Mouse (Mus musculus) lung, embryonic 15.5 days (tissue): ENCODE measurements around the gene Chrm2. TPM values are rescaled to one million over a fixed set of nuclear protein-coding genes. Genes with fewer than 3 reads are reported as not detected.

Experiments
- ATAC-seq: fragments of 200-750 bp; cut with Nextera tagmentation; 2 replicates; pipeline ENCODE4 v1.8.0; 2017; ENCODE audit warnings: moderate number of reproducible peaks, borderline replicate concordance; ENCODE audit not compliant: low FRiP score, low TSS enrichment; ENCODE audit errors: extremely low read depth
- H3K27ac ChIP-seq: fragments of 300-500 bp; sonication (generic); 2 replicates; pipeline ENCODE4 v1.5.1; 2015; ENCODE audit warnings: moderate library complexity, mild to moderate bottlenecking, inconsistent platforms
- H3K27me3 ChIP-seq: fragments of 300-500 bp; sonication (generic); 2 replicates; pipeline ENCODE4 v1.6.1; 2015; ENCODE audit warnings: inconsistent platforms
- H3K36me3 ChIP-seq: fragments of 300-500 bp; sonication (generic); 2 replicates; pipeline ENCODE4 v1.6.1; 2015; ENCODE audit warnings: inconsistent platforms
- H3K4me1 ChIP-seq: fragments of 300-500 bp; sonication (generic); 2 replicates; pipeline ENCODE4 v1.6.1; 2015; ENCODE audit warnings: inconsistent platforms
- H3K4me2 ChIP-seq: fragments of 300-500 bp; sonication (generic); 2 replicates; pipeline ENCODE4 v1.6.1; 2015; ENCODE audit warnings: inconsistent platforms, mild to moderate bottlenecking, moderate library complexity
- H3K4me3 ChIP-seq: fragments of 300-500 bp; sonication (generic); 2 replicates; pipeline ENCODE4 v1.5.1; 2015; ENCODE audit warnings: mild to moderate bottlenecking, inconsistent platforms
- H3K9ac ChIP-seq: fragments of 300-500 bp; sonication (generic); 2 replicates; pipeline ENCODE4 v1.6.1; 2015; ENCODE audit warnings: inconsistent platforms
- H3K9me3 ChIP-seq: fragments of 300-500 bp; sonication (generic); 2 replicates; pipeline ENCODE4 v1.6.1; 2016; ENCODE audit warnings: inconsistent platforms
- WGBS: fragments of 180-500 bp; shearing (Covaris S2); methylation state at CpG from one replicate; pipeline ENCODE4 v1.1.7; 2015; 5-methylcytosine and 5-hydroxymethylcytosine counted together
- polyA plus RNA-seq: library from polyadenylated mRNA; unstranded; fragments of >200 nt; fragmentation: Nextera tagmentation; extraction: Ambion mirVana; gene quantifications from 2 replicates; pipeline ENCODE4 v1.2.1, GENCODE M21; 2015

The Chrm2 gene
- 3.6 and 4.2 TPM in 2 replicates for polyA plus RNA-seq

DNA sequence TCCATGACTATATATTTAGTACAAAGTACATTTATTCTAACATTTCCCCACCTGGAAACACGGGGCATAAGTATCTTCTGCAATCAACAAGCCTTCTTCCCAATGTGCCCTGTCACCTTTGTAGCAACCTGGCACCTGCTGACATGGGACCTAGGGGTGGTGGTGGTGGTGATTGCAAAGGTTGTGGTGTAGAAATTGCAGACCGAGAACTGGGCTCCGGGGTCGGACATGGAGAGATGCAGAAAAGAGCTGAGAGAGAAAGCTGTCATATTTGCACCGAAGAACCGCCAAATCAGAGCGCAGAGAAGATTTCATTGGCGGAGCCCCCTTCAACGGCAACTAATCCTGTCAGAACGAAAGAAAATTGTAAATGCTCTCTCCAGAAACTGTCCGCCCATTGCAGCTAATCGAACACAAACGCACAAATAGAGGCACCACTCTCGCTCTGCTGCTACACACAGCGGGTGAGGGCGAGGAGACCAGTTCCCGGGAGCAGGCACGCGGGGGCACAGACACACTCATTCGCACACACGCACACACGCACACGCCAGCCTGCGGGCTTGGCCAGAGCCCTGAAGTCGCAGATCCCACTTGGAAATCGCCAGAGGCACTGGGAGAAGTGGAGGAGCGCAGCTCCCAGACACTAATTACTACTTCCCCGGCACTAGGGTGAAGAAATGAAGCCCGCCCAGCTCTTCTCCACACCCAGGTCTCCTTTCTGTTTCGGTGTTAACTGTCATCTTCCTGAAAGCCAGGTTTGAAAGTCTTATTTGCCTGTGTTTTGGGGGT is at the start of gene Chrm2:
Gene Chrm2, plus strand, starts transcription at position 473 of the 789 bp plus-strand sequence.
- H3K4me3 ChIP-seq: peak within 1 kb of the TSS; percentile 50
- peaks cover 29% of the 10 kb centered on the region for H3K27me3 ChIP-seq
- peaks cover 3% of the 10 kb centered on the region for H3K4me1 ChIP-seq
- H3K4me2 ChIP-seq: peak within 1 kb of the TSS; percentile 89
- ATAC-seq: no peak
- H3K9me3 ChIP-seq: no peaks in the 10 kb centered on the region
- peak within 1 kb of the TSS; percentile 39 for H3K9ac ChIP-seq
- 2% methylated on average over 30 of the region's 30 CpGs for WGBS
- no peaks in the 10 kb centered on the region for H3K36me3 ChIP-seq
- no peak within 1 kb of the TSS for H3K27ac ChIP-seq

DNA sequence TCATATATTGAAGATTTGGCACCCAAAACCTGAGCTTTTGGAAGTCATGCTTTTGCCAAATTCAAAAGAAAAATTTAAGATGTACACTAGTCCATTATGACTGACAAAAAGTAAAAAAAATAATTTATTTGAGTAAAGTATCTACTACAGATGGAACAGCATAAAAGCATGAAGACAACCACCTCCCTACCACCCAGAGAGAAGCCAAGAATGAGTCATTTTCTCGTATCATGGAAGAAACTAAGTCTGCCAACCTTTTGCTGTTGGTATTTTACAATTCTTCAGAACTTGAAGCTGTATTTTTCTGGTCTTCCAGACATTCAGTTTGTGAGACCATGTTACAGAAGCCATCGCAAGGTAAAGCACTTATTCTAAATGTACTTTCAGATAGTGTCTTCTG is 13.9 kb upstream of the Chrm2 start:
- no peaks in the 10 kb centered on the region for H3K4me1 ChIP-seq
- H3K36me3 ChIP-seq: no peaks in the 10 kb centered on the region
- ATAC-seq: no peak
- H3K4me2 ChIP-seq: no peak overlapping the region
- 69% methylated on average over 2 of the region's 2 CpGs for WGBS
- no peak overlapping the region for H3K4me3 ChIP-seq
- H3K27ac ChIP-seq: no peak overlapping the region
- H3K27me3 ChIP-seq: no peaks in the 10 kb centered on the region
- H3K9ac ChIP-seq: no peak overlapping the region
- H3K9me3 ChIP-seq: no peaks in the 10 kb centered on the region

DNA sequence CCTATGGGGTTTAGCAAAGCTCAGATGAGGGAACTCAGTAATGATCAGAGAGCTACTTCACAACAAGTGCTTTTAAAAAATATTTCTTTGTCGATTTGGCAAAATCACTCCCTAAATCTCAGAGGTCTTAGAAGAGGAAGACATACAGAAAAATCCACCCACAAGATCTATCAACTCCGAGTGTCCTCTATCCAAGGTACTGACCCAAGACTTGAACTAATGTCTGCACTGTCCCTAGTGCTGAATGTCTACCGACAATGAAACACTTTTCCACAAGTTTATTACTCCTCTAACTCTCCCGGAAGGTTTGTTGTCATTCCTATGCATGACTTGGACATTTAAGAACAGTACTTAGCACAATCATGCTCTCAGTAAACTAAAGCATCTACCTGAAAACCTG is 9.9 kb upstream of the Chrm2 start:
- no peak overlapping the region for H3K27ac ChIP-seq
- no peaks in the 10 kb centered on the region for H3K36me3 ChIP-seq
- no peaks in the 10 kb centered on the region for H3K4me1 ChIP-seq
- no peaks in the 10 kb centered on the region for H3K9me3 ChIP-seq
- 51% methylated on average over 4 of the region's 4 CpGs for WGBS
- no peak overlapping the region for H3K4me2 ChIP-seq
- no peak for ATAC-seq
- H3K9ac ChIP-seq: no peak overlapping the region
- H3K27me3 ChIP-seq: no peaks in the 10 kb centered on the region
- no peak overlapping the region for H3K4me3 ChIP-seq

DNA sequence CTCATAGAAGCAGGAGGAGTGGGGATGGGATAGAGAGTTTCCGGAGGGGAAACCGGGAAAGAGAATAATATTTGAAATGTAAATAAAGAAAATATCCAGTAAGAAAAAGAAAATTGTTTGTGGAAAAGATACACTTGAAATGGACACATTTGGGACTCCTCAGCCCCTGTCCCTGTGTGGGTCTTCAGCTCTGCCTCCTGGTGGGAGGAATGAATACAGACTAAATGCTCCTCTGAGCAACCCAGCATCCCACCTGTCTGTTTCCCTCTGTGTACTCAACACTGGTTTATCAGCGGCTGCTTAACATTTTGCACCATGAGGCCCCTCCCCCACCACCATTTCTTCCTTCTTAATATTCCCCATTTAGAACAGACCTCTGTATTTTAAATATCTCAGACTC is 3.8 kb upstream of the Chrm2 start:
- H3K36me3 ChIP-seq: no peaks in the 10 kb centered on the region
- no peak for ATAC-seq
- H3K4me1 ChIP-seq: peaks cover 3% of the 10 kb centered on the region
- H3K9me3 ChIP-seq: no peaks in the 10 kb centered on the region
- no peak overlapping the region for H3K4me2 ChIP-seq
- H3K27me3 ChIP-seq: peaks cover 15% of the 10 kb centered on the region
- no peak overlapping the region for H3K9ac ChIP-seq
- H3K27ac ChIP-seq: no peak overlapping the region
- WGBS: 39% methylated on average over 3 of the region's 3 CpGs
- no peak overlapping the region for H3K4me3 ChIP-seq

DNA sequence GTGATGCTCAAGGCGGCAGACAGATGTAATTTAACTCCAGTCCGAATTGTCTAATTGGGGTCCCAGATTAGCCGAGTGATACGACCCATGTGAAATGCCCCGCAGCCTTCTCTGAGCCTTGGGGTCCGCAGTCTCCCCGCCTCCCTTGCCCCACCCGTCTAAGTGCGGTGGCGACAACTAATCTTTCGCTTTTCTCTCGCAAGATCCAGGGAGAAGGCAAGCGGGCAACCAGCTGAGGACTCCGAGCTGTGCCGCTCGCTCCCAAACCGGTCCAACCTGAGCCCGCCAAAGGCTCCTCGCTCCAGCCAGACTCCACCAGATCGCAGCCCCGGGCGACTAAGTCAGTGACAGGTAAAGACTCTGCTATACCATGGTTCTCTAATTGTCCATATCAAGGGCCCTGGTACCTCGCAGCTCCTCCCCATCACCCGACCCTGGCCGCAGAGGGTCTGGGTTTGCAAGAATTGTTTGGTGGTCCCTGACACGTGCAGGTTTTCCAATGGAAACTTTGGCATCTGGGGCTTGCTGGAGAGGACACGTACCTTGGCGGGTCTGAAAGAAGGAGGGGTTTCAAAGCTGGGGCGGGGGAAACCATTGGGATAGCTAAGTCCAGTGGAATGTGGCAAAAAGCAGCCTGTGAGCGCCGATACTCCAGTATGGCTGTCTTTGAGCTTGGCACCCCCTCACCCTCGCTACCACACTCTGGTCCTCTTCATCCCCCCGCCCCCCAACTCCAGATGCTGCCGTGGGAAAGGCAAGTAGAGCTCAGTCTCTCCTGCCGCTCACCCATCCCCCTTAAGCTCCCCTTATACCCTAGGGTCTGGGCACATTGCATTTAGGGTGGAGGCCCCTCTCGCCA is 746 bp downstream of the Chrm2 start:
- Histone ChIP-seq H3K9ac (peak overlapping the region; percentile 39), H3K36me3 (no peaks in the 10 kb centered on the region), H3K9me3 (no peaks in the 10 kb centered on the region), H3K4me1 (peaks cover 3% of the 10 kb centered on the region), H3K4me3 (peak overlapping the region; percentile 50), H3K27me3 (peaks cover 29% of the 10 kb centered on the region), H3K4me2 (peak overlapping the region; percentile 89), H3K27ac (no peak overlapping the region)
- WGBS: under 1% methylated on average over 36 of the region's 36 CpGs
- no peak for ATAC-seq

DNA sequence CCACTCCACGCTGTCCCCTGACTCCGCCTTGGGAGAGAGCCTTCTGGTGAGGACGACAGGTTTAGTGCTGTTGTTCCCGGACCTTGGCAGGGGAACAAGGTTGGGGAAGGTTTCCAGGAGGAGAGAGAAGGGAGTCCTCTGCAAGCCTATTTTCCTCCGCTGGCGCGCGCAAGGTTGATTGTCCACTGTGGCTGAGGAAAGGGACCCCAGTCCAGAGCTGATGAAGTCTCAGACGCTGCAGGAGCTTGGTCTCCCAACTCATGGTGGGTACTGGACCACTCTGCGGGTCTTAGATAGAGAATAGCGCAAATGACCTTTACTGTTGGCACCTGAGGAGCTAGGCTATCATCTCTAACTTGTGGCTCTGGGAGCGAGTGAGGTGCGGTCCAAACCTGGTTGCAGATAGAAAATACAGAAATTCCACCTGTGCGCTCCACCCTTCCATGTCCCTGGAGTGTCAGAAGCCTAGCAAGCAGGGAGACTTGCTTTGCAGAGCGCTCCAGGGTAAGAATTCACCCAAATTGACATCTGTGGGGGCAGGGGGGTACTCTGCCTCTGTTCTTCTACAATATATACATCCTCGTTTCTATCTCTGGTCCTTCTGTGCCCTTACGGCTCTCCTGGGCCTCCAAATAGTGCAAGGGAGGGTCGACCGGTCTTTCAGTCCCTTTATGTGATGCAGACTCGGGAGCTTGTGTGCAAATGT is 1.5 kb downstream of the Chrm2 start:
- ATAC-seq: no peak
- H3K36me3 ChIP-seq: no peaks in the 10 kb centered on the region
- no peak overlapping the region for H3K9ac ChIP-seq
- peaks cover 3% of the 10 kb centered on the region for H3K4me1 ChIP-seq
- peak overlapping the region; percentile 89 for H3K4me2 ChIP-seq
- peak overlapping the region; percentile 50 for H3K4me3 ChIP-seq
- peaks cover 29% of the 10 kb centered on the region for H3K27me3 ChIP-seq
- no peak overlapping the region for H3K27ac ChIP-seq
- WGBS: 27% methylated on average over 20 of the region's 20 CpGs
- no peaks in the 10 kb centered on the region for H3K9me3 ChIP-seq

DNA sequence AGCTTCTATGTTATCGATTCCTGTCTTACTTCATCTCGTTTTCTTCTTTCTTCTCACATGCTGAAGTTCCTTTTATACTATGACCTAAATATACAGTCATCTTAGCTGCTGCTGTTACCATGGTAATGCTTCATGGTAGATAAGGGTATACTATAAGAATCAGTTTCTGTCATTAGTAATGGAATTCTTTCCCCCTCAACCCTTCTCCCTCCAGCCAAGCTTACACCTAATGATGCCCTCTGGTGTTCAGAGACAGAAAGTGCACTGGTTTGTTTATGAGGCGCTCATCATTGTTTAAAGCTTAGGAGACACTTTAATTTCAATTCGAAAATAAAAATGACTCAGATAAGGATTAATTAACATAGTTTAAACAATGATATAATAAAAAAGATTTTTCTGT is 5.8 kb downstream of the Chrm2 start:
- Histone ChIP-seq H3K9ac (no peak overlapping the region), H3K4me1 (no peaks in the 10 kb centered on the region; the same call in 1 of the 2 replicates), H3K36me3 (no peaks in the 10 kb centered on the region), H3K4me2 (no peak overlapping the region), H3K27ac (no peak overlapping the region), H3K27me3 (peaks cover 18% of the 10 kb centered on the region), H3K4me3 (no peak overlapping the region), H3K9me3 (no peaks in the 10 kb centered on the region)
- no peak for ATAC-seq
- WGBS: 53% methylated on average over 4 of the region's 4 CpGs

DNA sequence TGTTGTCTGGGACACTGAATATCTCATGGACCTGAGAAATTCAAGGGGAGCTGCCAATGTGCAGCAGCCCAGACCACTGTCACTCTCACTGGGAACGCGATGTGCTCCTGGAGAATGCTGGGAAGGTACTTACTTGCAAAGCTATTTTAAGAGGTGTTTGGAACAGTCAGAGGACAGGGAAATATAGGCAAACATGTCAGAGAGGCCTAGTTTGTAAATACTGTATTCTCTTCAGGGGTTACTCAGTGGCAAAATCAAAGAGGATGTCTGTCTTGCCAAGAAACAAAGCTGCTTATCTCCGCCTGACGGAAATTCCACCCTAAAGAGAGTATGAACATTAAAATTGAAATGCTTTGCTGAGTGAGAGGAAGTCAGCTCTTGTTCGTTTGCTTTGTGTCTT is 17.3 kb downstream of the Chrm2 start:
- Histone ChIP-seq H3K4me2 (no peak overlapping the region), H3K9ac (no peak overlapping the region), H3K4me1 (peaks cover 2% of the 10 kb centered on the region; the same call in 1 of the 2 replicates), H3K36me3 (no peaks in the 10 kb centered on the region), H3K4me3 (no peak overlapping the region), H3K27me3 (no peaks in the 10 kb centered on the region), H3K9me3 (no peaks in the 10 kb centered on the region), H3K27ac (peak overlapping the region; percentile 45)
- peak; percentile 14; the same call in 1 of the 2 replicates for ATAC-seq
- WGBS: 8% methylated on average over 5 of the region's 5 CpGs

DNA sequence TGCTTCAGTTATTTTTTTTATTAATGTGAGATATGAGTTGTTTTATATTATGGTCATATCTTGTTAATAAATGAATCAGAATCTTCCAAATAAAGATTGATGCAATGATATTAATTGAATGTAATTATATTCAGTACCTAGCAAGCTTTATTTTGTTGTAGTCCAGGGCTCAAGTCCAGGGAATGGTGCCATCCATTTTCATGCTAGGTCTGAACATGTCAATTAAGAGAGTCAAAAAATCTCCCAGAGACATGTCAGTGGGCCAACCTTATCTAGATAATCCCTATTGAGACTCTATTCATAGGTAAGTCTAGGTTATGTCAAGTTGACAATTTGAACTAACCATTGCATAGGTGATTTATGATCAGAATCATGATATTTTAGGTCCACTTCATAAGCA is 21.1 kb downstream of the Chrm2 start:
- H3K27ac ChIP-seq: no peak overlapping the region
- H3K4me1 ChIP-seq: peaks cover 2% of the 10 kb centered on the region; the same call in 1 of the 2 replicates
- H3K4me3 ChIP-seq: no peak overlapping the region
- H3K27me3 ChIP-seq: no peaks in the 10 kb centered on the region
- no peaks in the 10 kb centered on the region for H3K9me3 ChIP-seq
- H3K9ac ChIP-seq: no peak overlapping the region
- H3K36me3 ChIP-seq: no peaks in the 10 kb centered on the region
- no peak for ATAC-seq
- no peak overlapping the region for H3K4me2 ChIP-seq

DNA sequence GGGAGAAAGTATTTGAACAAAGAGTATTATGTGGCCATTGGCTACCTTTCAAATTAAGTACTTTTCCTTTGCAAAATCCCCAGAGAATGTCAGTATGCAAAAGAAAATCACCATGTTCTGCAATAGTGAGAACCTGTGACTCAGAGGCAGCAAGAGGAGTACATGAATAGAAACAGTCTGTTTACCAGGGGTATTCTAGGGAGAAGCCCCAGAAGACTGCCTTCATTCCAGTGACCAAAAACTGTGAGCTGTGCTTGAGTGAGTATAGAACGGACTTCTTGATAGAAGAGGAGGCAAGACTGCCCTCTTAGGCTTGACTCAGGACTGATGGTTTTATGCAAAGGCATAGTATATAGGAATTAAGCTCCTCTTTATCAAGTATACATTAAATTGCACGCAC is 22.2 kb downstream of the Chrm2 start:
- 80% methylated on average over 2 of the region's 2 CpGs for WGBS
- no peaks in the 10 kb centered on the region for H3K9me3 ChIP-seq
- no peak overlapping the region for H3K27ac ChIP-seq
- H3K4me3 ChIP-seq: no peak overlapping the region
- H3K4me2 ChIP-seq: no peak overlapping the region
- no peaks in the 10 kb centered on the region for H3K36me3 ChIP-seq
- no peak for ATAC-seq
- no peaks in the 10 kb centered on the region; the same call in 1 of the 2 replicates for H3K4me1 ChIP-seq
- no peaks in the 10 kb centered on the region for H3K27me3 ChIP-seq
- H3K9ac ChIP-seq: no peak overlapping the region

DNA sequence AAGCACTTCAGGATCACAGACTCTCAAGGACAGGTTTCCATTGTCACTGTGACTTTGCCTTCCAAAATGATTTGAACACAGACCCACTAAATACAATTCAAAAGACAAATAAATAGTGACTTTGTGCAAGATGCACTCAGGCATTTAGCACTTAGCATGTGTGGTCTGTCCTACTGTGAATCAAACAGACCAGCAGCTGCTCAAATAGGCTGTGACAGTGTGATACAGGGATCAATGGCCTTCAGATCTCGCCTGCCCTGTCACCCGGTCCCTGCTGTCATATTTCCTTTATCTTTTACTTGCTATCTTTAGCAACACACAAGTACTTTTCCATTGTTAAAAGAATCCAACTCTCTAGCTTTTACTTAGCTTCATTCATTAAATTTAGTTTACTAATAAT is 31.8 kb downstream of the Chrm2 start:
- H3K36me3 ChIP-seq: no peaks in the 10 kb centered on the region
- no peak for ATAC-seq
- H3K27me3 ChIP-seq: no peaks in the 10 kb centered on the region
- H3K9ac ChIP-seq: no peak overlapping the region
- no peaks in the 10 kb centered on the region for H3K4me1 ChIP-seq
- H3K27ac ChIP-seq: no peak overlapping the region
- H3K9me3 ChIP-seq: no peaks in the 10 kb centered on the region
- H3K4me2 ChIP-seq: no peak overlapping the region
- WGBS: 20% methylated on average over 2 of the region's 2 CpGs
- H3K4me3 ChIP-seq: no peak overlapping the region
